Mouse (Mus musculus) cerebellum, adult 9-10 months (tissue): Measurements from ENCODE around the gene Crabp2.

Experiments
- DNase-seq: peaks from one replicate; pipeline ENCODE4 v3.0.0; 2022

Crabp2 gene

GRCm38 (mm10) chr3:87959371-87959770, 10.9 kb downstream of the Crabp2 start:
- no peak for DNase-seq

GRCm38 (mm10) chr3:87960191-87960585, 11.7 kb downstream of the Crabp2 start:
- DNase-seq = no peak

- peak; percentile 63 for DNase-seq
These were observed 12.2 kb downstream of the Crabp2 start for GRCm38 (mm10) chr3:87960586-87961191.

DNA sequence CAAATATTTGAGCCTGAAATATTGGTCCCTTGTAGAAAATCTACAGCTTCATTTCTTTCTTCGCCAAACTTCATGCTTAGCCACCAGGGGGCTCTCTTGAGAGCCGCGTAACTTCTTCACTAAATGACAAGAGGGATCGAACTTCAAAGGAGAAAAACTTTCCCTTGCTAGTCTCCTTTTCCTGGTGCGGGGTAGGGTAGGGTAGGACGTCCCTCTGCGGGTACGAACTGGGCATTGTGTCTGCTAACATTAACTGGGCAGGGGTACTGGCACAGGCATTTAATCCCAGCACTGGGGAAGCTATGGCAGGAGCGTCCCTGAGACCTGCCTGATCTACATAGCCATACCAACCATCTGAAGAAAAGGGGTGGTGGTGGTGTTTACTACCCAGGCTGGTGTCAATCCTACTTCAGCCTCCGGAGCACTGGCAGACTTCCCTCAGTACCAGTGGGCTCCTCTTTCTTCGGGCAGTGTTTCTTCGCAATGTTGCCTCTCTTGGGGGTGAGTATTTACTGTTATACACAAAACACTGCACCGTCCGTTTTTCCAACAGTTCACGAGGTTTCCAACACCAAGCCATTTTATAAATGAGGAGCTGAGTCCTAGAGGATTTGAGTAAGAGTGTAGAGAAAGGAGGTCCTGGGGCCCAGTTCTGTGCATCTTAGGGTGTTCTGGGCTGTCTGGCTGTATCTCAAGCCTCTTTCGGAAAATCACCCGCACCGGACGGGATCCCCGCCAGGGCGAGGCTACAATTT, 21.9 kb downstream of the Crabp2 start:
- peak; percentile 40 for DNase-seq

- DNase-seq = no peak
These were observed 22.5 kb downstream of the Crabp2 start, which contains the start of gene Nes for GRCm38 (mm10) chr3:87970939-87971488. Nes (plus strand) TSS chr3:87971078.

DNA sequence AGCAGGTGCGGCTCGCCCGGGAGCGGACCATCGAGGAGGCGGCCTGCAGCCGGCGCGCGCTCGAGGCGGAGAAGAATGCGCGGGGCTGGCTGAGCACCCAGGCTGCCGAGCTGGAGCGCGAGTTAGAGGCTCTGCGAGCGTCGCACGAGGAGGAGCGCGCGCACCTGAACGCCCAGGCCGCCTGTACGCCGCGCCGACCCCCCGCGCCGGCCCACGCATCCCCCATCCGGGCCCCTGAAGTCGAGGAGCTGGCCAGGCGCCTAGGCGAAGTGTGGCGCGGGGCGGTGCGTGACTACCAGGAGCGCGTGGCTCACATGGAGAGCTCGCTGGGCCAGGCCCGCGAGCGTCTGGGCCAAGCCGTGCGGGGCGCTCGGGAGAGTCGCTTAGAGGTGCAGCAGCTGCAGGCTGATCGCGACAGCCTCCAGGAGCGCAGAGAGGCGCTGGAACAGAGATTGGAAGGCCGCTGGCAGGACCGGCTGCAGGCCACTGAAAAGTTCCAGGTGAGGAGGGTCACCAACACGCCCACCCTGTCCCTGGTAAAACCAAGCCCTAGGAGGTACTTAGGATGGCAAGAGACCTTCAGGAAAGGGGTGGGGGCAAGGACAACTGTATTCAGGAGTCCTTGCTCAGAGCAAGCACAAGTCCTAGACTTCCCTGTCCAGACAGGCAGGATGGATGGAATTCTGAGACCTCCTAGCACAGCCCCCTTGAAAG, 23.2 kb downstream of the Crabp2 start:
- DNase-seq = no peak

GRCm38 (mm10) chr3:87972203-87972664, 23.8 kb downstream of the Crabp2 start:
- DNase-seq = no peak

DNA sequence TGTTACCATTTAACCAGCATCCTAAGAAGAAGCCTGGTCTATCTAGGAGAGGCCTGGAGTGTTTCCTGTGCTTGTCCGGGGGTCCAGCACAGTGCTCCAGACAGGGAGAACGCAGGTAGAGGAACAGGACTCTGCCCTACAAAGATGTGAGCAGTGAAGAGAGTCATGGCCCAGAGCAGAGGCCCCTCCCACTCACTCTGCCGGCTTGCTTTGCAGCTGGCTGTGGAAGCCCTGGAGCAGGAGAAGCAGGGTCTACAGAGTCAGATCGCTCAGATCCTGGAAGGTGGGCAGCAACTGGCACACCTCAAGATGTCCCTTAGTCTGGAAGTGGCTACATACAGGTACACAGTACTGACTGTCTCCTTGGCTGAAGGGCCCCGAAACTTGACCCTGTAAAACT, 24.3 kb downstream of the Crabp2 start:
- no peak for DNase-seq

- no peak for DNase-seq
These were observed 25.3 kb downstream of the Crabp2 start for GRCm38 (mm10) chr3:87973593-87974380.

- DNase-seq = no peak
These were observed 26.0 kb downstream of the Crabp2 start for GRCm38 (mm10) chr3:87974381-87974987.

- no peak for DNase-seq
These were observed 31.0 kb downstream of the Crabp2 start for GRCm38 (mm10) chr3:87979493-87979892.

- no peak for DNase-seq
These were observed 31.6 kb downstream of the Crabp2 start for GRCm38 (mm10) chr3:87980085-87980484.

- DNase-seq = no peak
These were observed 32.3 kb downstream of the Crabp2 start for GRCm38 (mm10) chr3:87980728-87981127.

GRCm38 (mm10) chr3:87981214-87981760, 32.8 kb downstream of the Crabp2 start:
- no peak for DNase-seq

- DNase-seq = no peak
These were observed 33.7 kb downstream of the Crabp2 start for GRCm38 (mm10) chr3:87981894-87982835.

- no peak for DNase-seq
These were observed 34.6 kb downstream of the Crabp2 start for GRCm38 (mm10) chr3:87982836-87983601.

GRCm38 (mm10) chr3:87983627-87984026, 35.2 kb downstream of the Crabp2 start:
- DNase-seq = no peak

- DNase-seq = no peak
These were observed 35.6 kb downstream of the Crabp2 start for GRCm38 (mm10) chr3:87984094-87984493.

- no peak for DNase-seq
These were observed 37.2 kb downstream of the Crabp2 start for GRCm38 (mm10) chr3:87985505-87986320.
